Mouse (Mus musculus): Measurements from ENCODE around the gene Olfr263. TPM values are rescaled to one million over a fixed set of nuclear protein-coding genes. Genes with fewer than 3 reads are reported as not detected.
"Not testable (repeated sequence)": the region's sequence is repeated elsewhere in the genome, so short reads cannot be mapped to it uniquely, and the experiment has no call there.

Gene Olfr263
- polyA plus RNA-seq (2015; fragmentation: Nextera tagmentation; extraction: Ambion mirVana) = not detected in 2 replicates

GRCm38 (mm10) chr13:21129339-21129738 lies at the start of gene Olfr263:
Gene Olfr263 (plus strand): TSS chr13:21129639.
- not testable (repeated sequence) for H3K27me3 ChIP-seq (ENCODE audit: insufficient read depth, low read length); H3K4me3 ChIP-seq (ENCODE audit: low read length); H3K4me1 ChIP-seq (ENCODE audit: insufficient read depth, low read length); H3K36me3 ChIP-seq (ENCODE audit: insufficient read depth, low read length); ATAC-seq (ENCODE audit: low FRiP score, low TSS enrichment); H3K9ac ChIP-seq (replicated peaks; ENCODE audit: low read length); H3K4me2 ChIP-seq (replicated peaks; ENCODE audit: low read depth, low read length); H3K27ac ChIP-seq (ENCODE audit: low read length); H3K9me3 ChIP-seq (ENCODE audit: low read length)
- WGBS = 87% methylated on average over 3 of the region's 3 CpGs

GRCm38 (mm10) chr13:21082686-21083085 lies 46.8 kb upstream of the Olfr263 start:
- H3K4me1 ChIP-seq (ENCODE audit: insufficient read depth, low read length) = no peaks in the 10 kb centered on the region
- no peak overlapping the region for H3K9ac ChIP-seq (replicated peaks; ENCODE audit: low read length)
- H3K27ac ChIP-seq (ENCODE audit: low read length) = no peak overlapping the region
- no peak overlapping the region for H3K4me2 ChIP-seq (replicated peaks; ENCODE audit: low read depth, low read length)
- ATAC-seq (ENCODE audit: low FRiP score, low TSS enrichment) = no peak
- no peaks in the 10 kb centered on the region for H3K36me3 ChIP-seq (ENCODE audit: insufficient read depth, low read length)
- 77% methylated on average over 2 of the region's 2 CpGs for WGBS
- H3K9me3 ChIP-seq (ENCODE audit: low read length) = no peaks in the 10 kb centered on the region
- H3K27me3 ChIP-seq (ENCODE audit: insufficient read depth, low read length) = no peaks in the 10 kb centered on the region
- H3K4me3 ChIP-seq (ENCODE audit: low read length) = no peak overlapping the region

- Histone ChIP-seq H3K9me3 (ENCODE audit: low read length) (no peaks in the 10 kb centered on the region), H3K4me3 (ENCODE audit: low read length) (no peak overlapping the region), H3K4me1 (ENCODE audit: insufficient read depth, low read length) (no peaks in the 10 kb centered on the region), H3K27me3 (ENCODE audit: insufficient read depth, low read length) (no peaks in the 10 kb centered on the region), H3K9ac (replicated peaks; ENCODE audit: low read length) (no peak overlapping the region), H3K27ac (ENCODE audit: low read length) (no peak overlapping the region), H3K36me3 (ENCODE audit: insufficient read depth, low read length) (no peaks in the 10 kb centered on the region), H3K4me2 (replicated peaks; ENCODE audit: low read depth, low read length) (no peak overlapping the region)
- ATAC-seq (ENCODE audit: low FRiP score, low TSS enrichment) = no peak
- WGBS = 93% methylated on average over 3 of the region's 3 CpGs
Measured at GRCm38 (mm10) chr13:21109759-21110158, 19.7 kb upstream of the Olfr263 start.

- H3K4me2 ChIP-seq (replicated peaks; ENCODE audit: low read depth, low read length) = no peak overlapping the region
- H3K9me3 ChIP-seq (ENCODE audit: low read length) = no peaks in the 10 kb centered on the region
- no peak overlapping the region for H3K27ac ChIP-seq (ENCODE audit: low read length)
- H3K36me3 ChIP-seq (ENCODE audit: insufficient read depth, low read length) = no peaks in the 10 kb centered on the region
- ATAC-seq (ENCODE audit: low FRiP score, low TSS enrichment) = no peak
- no peaks in the 10 kb centered on the region for H3K4me1 ChIP-seq (ENCODE audit: insufficient read depth, low read length)
- no peak overlapping the region for H3K9ac ChIP-seq (replicated peaks; ENCODE audit: low read length)
- 90% methylated on average over 6 of the region's 6 CpGs for WGBS
- H3K4me3 ChIP-seq (ENCODE audit: low read length) = no peak overlapping the region
- H3K27me3 ChIP-seq (ENCODE audit: insufficient read depth, low read length) = no peaks in the 10 kb centered on the region
Measured at GRCm38 (mm10) chr13:21110441-21110840, 19.0 kb upstream of the Olfr263 start.

- not testable (repeated sequence) for H3K27me3 ChIP-seq (ENCODE audit: insufficient read depth, low read length); ATAC-seq (ENCODE audit: low FRiP score, low TSS enrichment); H3K4me2 ChIP-seq (replicated peaks; ENCODE audit: low read depth, low read length); H3K36me3 ChIP-seq (ENCODE audit: insufficient read depth, low read length); H3K9ac ChIP-seq (replicated peaks; ENCODE audit: low read length); H3K27ac ChIP-seq (ENCODE audit: low read length); H3K9me3 ChIP-seq (ENCODE audit: low read length); H3K4me1 ChIP-seq (ENCODE audit: insufficient read depth, low read length); H3K4me3 ChIP-seq (ENCODE audit: low read length)
- WGBS = 84% methylated on average over 3 of the region's 3 CpGs
Measured at GRCm38 (mm10) chr13:21111183-21111582, 18.3 kb upstream of the Olfr263 start, which contains the start of gene Olfr1369-ps1. Gene Olfr1369-ps1 (plus strand): TSS chr13:21111483.

GRCm38 (mm10) chr13:21114121-21114520 lies 15.3 kb upstream of the Olfr263 start:
- 86% methylated on average over 4 of the region's 4 CpGs for WGBS
- H3K4me1 ChIP-seq (ENCODE audit: insufficient read depth, low read length) = no peaks in the 10 kb centered on the region

GRCm38 (mm10) chr13:21142421-21142820 lies 13.0 kb downstream of the Olfr263 start:
- H3K4me2 ChIP-seq (replicated peaks; ENCODE audit: low read depth, low read length) = no peak overlapping the region
- WGBS = 40% methylated on average over 8 of the region's 8 CpGs
- ATAC-seq (ENCODE audit: low FRiP score, low TSS enrichment) = no peak

More at GRCm38 (mm10) chr13:21114121-21114520, 15.3 kb upstream of the Olfr263 start:
- no peak overlapping the region for H3K4me2 ChIP-seq (replicated peaks; ENCODE audit: low read depth, low read length)
- no peak overlapping the region for H3K4me3 ChIP-seq (ENCODE audit: low read length)
- no peaks in the 10 kb centered on the region for H3K27me3 ChIP-seq (ENCODE audit: insufficient read depth, low read length)
- no peak overlapping the region for H3K9ac ChIP-seq (replicated peaks; ENCODE audit: low read length)
- H3K27ac ChIP-seq (ENCODE audit: low read length) = no peak overlapping the region
- no peaks in the 10 kb centered on the region for H3K36me3 ChIP-seq (ENCODE audit: insufficient read depth, low read length)
- H3K9me3 ChIP-seq (ENCODE audit: low read length) = no peaks in the 10 kb centered on the region
- ATAC-seq (ENCODE audit: low FRiP score, low TSS enrichment) = no peak

GRCm38 (mm10) chr13:21145767-21146166 lies 16.3 kb downstream of the Olfr263 start, which contains the start of gene Olfr1368:
Gene Olfr1368 (minus strand): TSS chr13:21145867.
- H3K9me3 ChIP-seq (ENCODE audit: low read length) = no peaks in the 10 kb centered on the region
- H3K4me2 ChIP-seq (replicated peaks; ENCODE audit: low read depth, low read length) = no peak within 1 kb of the TSS
- no peaks in the 10 kb centered on the region for H3K4me1 ChIP-seq (ENCODE audit: insufficient read depth, low read length)
- no peaks in the 10 kb centered on the region for H3K27me3 ChIP-seq (ENCODE audit: insufficient read depth, low read length)
- no peaks in the 10 kb centered on the region for H3K36me3 ChIP-seq (ENCODE audit: insufficient read depth, low read length)
- 70% methylated on average over 4 of the region's 4 CpGs for WGBS
- H3K9ac ChIP-seq (replicated peaks; ENCODE audit: low read length) = no peak within 1 kb of the TSS
- no peak within 1 kb of the TSS for H3K4me3 ChIP-seq (ENCODE audit: low read length)
- ATAC-seq (ENCODE audit: low FRiP score, low TSS enrichment) = no peak
- H3K27ac ChIP-seq (ENCODE audit: low read length) = no peak within 1 kb of the TSS

More at GRCm38 (mm10) chr13:21142421-21142820, 13.0 kb downstream of the Olfr263 start:
- no peaks in the 10 kb centered on the region for H3K36me3 ChIP-seq (ENCODE audit: insufficient read depth, low read length)
- no peaks in the 10 kb centered on the region for H3K4me1 ChIP-seq (ENCODE audit: insufficient read depth, low read length)
- no peaks in the 10 kb centered on the region for H3K27me3 ChIP-seq (ENCODE audit: insufficient read depth, low read length)
- no peaks in the 10 kb centered on the region for H3K9me3 ChIP-seq (ENCODE audit: low read length)
- H3K4me3 ChIP-seq (ENCODE audit: low read length) = no peak overlapping the region
- H3K9ac ChIP-seq (replicated peaks; ENCODE audit: low read length) = no peak overlapping the region
- H3K27ac ChIP-seq (ENCODE audit: low read length) = no peak overlapping the region

- Histone ChIP-seq H3K36me3 (ENCODE audit: insufficient read depth, low read length) (no peaks in the 10 kb centered on the region), H3K27ac (ENCODE audit: low read length) (no peak overlapping the region), H3K4me1 (ENCODE audit: insufficient read depth, low read length) (peaks cover 4% of the 10 kb centered on the region; the same call in 1 of the 2 replicates), H3K27me3 (ENCODE audit: insufficient read depth, low read length) (no peaks in the 10 kb centered on the region), H3K9me3 (ENCODE audit: low read length) (no peaks in the 10 kb centered on the region), H3K4me3 (ENCODE audit: low read length) (no peak overlapping the region), H3K9ac (replicated peaks; ENCODE audit: low read length) (no peak overlapping the region), H3K4me2 (replicated peaks; ENCODE audit: low read depth, low read length) (no peak overlapping the region)
- no peak for ATAC-seq (ENCODE audit: low FRiP score, low TSS enrichment)
- WGBS = 74% methylated on average over 5 of the region's 5 CpGs
Measured at GRCm38 (mm10) chr13:21155888-21156287, 26.4 kb downstream of the Olfr263 start.

GRCm38 (mm10) chr13:21158071-21158470 lies 28.6 kb downstream of the Olfr263 start:
- ATAC-seq (ENCODE audit: low FRiP score, low TSS enrichment) = no peak
- peaks cover 4% of the 10 kb centered on the region; the same call in 1 of the 2 replicates for H3K4me1 ChIP-seq (ENCODE audit: insufficient read depth, low read length)
- H3K27me3 ChIP-seq (ENCODE audit: insufficient read depth, low read length) = no peaks in the 10 kb centered on the region
- H3K4me2 ChIP-seq (replicated peaks; ENCODE audit: low read depth, low read length) = peak overlapping the region; percentile 99
- peak overlapping the region; percentile 64 for H3K4me3 ChIP-seq (ENCODE audit: low read length)
- H3K9ac ChIP-seq (replicated peaks; ENCODE audit: low read length) = no peak overlapping the region
- no peaks in the 10 kb centered on the region for H3K36me3 ChIP-seq (ENCODE audit: insufficient read depth, low read length)
- no peaks in the 10 kb centered on the region for H3K9me3 ChIP-seq (ENCODE audit: low read length)
- WGBS = 9% methylated on average over 9 of the region's 9 CpGs
- H3K27ac ChIP-seq (ENCODE audit: low read length) = no peak overlapping the region

Measured in kidney, embryonic 16.5 days (tissue).